Mouse (Mus musculus): ENCODE measurements around the gene Mybpc3. TPM values are rescaled to one million over a fixed set of nuclear protein-coding genes. Genes with fewer than 3 reads are reported as not detected.
"Not testable (repeated sequence)": the region's sequence is repeated elsewhere in the genome, so short reads cannot be mapped to it uniquely, and the experiment has no call there.

Gene Mybpc3
- total RNA-seq, 2 experiments from 2014 or later: 0.12 TPM

DNA sequence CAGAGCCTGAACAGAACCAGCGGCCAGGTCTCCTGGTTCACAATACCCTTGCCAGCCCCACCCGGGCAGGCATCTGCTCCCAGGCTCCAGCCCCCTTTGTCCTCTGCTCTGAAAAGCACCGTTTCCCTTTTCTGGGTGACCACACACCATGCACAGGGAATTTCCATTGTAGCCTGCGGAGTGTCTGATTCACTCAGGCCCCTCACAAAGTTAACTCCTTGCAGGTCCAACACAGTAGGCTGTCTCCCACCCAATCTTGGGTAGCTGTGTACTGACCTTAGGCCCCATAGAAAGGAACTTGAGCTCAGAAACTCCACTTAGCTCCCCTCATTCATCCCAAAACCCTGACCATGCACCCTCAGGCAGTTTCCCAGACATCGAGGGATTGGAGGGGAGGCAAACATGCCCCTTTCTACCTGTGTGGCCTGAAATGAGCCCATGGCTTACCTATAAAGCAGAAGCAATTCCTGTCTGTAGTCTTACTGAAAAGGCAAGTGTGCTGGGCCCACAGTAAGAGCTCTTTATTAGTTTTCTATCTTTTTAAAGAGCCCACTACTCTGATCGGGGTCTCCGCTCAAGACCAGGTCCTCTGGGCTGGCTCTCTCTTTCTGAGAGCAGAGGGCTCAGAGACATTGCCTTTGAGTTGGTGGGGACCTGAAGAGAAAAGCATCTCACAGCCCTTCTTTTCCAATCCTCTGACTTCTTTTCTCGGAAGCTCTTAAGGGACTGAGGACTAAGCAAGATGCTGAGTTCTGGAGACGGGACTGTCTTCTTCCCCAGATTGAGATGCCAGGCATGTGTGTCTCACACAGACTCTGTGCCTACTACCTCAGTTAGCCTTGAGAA, 31.3 kb upstream of the Mybpc3 start:
- DNase-seq (ENCODE audit: low spot score in 2 of 2): no peak

DNA sequence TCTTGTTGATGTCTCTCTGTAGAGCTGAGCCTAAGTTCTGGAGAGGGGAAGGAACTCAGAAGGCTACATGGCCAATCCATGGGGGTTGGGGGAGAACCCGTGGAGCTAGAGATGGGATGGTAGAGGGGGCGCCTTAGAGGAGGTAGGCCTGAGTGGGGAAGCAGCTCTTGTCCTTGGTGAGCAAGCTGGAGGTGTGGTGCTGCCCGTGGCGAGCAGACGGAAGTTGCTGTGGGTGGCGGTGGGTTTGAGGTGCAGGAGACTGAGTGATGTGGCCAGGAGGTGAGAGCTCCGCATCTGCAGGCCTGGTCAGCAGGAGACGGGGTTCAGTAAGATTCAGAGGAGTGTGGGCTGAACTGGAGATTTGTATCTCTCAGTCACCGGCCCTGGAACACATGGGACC, 30.5 kb upstream of the Mybpc3 start:
- DNase-seq (ENCODE audit: low spot score in 2 of 2): no peak

GRCm38 (mm10) chr2:91088987-91089386, 29.0 kb upstream of the Mybpc3 start:
- DNase-seq (ENCODE audit: low spot score in 2 of 2): no peak

- peak in 1 of 2 experiments; percentile 49 for DNase-seq (ENCODE audit: low spot score in 2 of 2)
Observed at GRCm38 (mm10) chr2:91090208-91090607, 27.7 kb upstream of the Mybpc3 start.

DNA sequence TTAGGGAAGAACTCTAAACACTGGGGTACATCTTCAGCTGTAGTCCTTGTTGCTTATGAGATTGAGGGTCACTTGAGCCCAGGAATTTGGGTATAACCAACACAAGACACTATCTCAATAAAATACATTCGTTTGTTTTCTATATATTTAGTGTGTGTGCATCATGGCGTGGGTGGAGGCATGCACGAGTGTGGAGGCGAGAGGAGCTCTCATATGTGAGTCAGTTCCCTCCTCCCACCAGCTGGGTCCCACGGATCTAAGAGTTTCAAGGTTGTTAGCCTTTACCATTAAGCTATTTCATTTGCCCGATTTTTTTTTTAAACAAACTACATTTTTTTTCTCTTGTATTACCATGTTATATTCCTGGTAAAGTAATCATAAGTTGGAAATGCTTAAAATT, 27.1 kb upstream of the Mybpc3 start:
- DNase-seq (ENCODE audit: low spot score in 2 of 2): peak; percentile 51 to 56

DNA sequence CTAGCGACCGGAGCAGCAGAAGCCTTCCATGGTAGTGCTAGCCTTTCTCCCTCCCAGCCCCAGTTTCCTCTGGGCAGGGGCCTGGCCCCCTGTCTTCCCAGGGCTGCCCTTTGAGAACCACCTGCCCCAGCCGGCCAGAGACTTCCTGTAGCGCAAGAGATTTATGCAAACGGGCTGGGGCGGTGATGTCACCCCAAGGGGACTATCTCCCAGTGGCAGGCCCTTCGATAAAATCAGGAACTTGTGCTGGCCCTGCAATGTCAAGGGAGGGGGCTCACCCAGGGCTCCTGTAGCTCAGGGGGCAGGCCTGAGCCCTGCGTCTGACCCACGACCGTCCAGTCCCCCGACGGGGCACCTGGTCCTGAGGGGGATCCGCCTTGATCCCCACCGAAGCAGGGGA, 21.4 kb upstream of the Mybpc3 start:
- DNase-seq (ENCODE audit: low spot score in 2 of 2): no peak

DNA sequence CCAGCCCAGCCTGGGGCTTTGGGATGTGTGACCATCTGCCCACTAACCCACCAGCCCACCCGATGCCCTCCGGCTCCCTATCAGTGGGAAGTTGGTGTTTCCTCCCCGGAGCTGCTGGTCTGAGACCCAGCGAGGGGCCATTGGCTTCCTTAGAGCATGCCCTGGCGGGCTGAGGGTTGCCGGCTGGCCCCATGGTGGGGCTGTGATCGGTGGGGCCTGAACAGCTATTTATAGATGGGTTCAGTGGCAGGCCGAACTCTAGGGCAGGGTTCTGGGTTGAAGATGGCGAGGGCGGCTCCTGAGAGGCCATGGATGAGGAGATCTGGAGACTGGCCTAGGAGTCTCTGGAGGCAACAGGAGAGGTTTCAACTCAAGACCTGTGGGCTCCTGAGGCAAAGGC, 20.9 kb upstream of the Mybpc3 start:
- DNase-seq (ENCODE audit: low spot score in 2 of 2): no peak

DNA sequence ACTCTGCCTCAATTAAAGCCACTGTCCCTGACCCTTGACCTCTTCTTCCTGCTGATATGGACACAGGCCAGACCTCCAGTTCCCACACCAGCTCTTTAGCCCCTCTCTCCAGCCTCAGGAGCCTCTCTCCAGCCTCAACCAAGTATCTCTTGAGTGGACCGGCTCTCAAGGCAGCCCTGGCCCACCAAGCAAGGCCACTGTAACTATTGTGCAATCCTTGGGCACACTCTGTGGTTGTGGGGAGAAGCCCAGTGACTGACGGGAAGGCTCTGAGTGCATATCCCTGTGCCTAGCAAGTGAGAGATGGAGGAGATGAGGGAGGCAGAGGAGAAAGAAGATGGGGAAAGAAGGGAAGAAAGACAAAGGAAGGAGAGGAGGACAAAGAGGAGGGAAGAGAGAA, 19.8 kb upstream of the Mybpc3 start:
- DNase-seq (ENCODE audit: low spot score in 2 of 2): no peak

- DNase-seq (ENCODE audit: low spot score in 2 of 2): peak; percentile 93 to 98
Observed at GRCm38 (mm10) chr2:91101124-91101740, 16.7 kb upstream of the Mybpc3 start.

- no peak for DNase-seq (ENCODE audit: low spot score in 2 of 2)
Observed at GRCm38 (mm10) chr2:91108156-91108555, 9.8 kb upstream of the Mybpc3 start.

DNA sequence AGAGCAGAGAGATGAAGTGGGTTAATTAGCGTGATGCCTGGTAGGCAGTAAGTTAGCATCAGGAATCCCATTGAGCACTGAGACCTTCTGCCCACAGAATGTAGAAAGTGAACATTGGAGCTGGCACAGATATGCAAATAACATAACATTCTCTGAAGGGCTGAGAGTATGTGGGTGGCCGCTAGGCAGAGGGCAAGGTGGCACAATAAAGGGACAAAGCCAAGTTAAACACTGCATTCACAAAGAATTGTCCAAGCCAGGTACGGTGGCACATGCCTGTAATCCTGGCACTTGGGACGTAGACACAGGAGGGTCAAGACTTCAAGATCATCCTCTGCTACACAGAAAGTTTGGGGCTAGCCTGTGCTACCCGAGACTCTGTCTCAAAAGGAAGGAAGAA, 8.7 kb upstream of the Mybpc3 start:
- no peak for DNase-seq (ENCODE audit: low spot score in 2 of 2)

DNA sequence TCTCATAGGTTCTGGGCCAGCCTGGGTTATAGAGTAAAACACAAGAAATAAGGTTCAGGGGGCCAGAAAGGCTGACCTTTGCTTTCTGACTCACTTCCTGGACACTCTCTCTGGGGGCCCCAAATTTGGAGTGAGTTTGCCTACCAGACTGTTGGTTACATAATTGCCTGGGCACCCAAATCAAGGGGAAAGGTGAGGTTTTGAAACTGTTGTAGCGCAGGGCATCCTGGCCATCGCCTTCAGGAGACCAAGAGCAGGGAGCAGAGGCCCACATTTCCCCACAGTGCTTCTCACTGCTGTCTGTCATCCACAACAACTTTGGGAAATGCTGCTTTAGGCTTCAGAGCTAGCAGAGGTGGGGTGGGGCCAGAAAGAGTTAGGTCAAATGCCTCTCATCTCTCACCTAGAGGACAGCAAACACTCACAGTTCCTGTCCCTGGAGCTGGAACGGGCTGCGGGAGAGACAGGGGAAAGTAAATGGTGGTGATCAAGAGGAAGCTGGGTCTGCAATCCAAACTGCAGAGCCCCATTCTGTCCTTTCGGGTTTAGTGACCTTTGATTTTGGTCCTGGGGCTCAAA, 8.0 kb upstream of the Mybpc3 start:
- DNase-seq (ENCODE audit: low spot score in 2 of 2): no peak

GRCm38 (mm10) chr2:91110429-91110828, 7.5 kb upstream of the Mybpc3 start:
- DNase-seq (ENCODE audit: low spot score in 2 of 2): no peak

GRCm38 (mm10) chr2:91111832-91112231, 6.1 kb upstream of the Mybpc3 start:
- not testable (repeated sequence) for DNase-seq (ENCODE audit: low spot score in 2 of 2)

DNA sequence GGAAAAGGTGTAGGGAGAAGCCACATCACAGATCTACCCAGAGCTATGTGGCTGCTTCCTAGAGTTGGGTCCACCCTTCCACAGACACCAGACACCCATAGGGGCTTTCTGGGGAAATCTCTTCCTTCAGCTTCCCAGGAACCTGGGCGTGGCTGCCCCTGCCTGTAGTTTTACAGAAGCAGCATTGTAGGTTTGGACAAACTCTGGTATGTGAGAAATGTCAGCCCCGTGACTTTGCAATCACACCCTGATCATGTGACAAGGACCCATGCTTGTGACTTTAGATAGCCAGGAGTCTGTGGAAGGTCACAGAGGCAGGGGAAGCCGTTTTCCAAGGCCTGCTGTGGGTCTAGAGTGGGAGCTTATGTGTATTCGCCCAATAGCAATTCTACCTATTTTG, 5.5 kb upstream of the Mybpc3 start:
- DNase-seq (ENCODE audit: low spot score in 2 of 2): no peak

DNA sequence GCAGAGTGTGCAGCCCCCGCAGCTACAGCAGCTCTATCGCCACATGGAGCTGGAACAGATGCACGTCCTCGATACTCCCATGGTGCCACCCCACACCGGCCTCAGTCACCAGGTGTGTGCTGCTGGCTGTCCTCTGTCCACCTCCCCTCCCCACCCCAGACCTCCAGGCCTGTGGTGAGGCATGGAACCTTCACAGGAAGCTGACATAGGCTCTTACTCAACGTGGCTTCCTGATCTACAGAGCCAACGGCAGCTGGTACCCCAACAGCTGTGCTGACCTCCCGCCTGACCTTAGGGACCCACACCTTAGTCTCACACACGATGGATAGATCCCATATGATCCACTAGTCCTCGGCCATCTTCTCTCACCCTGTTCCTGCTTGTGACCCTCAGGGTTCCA, 4.6 kb upstream of the Mybpc3 start:
- DNase-seq (ENCODE audit: low spot score in 2 of 2): no peak

- no peak for DNase-seq (ENCODE audit: low spot score in 2 of 2)
Observed at GRCm38 (mm10) chr2:91113852-91114251, 4.1 kb upstream of the Mybpc3 start.

DNA sequence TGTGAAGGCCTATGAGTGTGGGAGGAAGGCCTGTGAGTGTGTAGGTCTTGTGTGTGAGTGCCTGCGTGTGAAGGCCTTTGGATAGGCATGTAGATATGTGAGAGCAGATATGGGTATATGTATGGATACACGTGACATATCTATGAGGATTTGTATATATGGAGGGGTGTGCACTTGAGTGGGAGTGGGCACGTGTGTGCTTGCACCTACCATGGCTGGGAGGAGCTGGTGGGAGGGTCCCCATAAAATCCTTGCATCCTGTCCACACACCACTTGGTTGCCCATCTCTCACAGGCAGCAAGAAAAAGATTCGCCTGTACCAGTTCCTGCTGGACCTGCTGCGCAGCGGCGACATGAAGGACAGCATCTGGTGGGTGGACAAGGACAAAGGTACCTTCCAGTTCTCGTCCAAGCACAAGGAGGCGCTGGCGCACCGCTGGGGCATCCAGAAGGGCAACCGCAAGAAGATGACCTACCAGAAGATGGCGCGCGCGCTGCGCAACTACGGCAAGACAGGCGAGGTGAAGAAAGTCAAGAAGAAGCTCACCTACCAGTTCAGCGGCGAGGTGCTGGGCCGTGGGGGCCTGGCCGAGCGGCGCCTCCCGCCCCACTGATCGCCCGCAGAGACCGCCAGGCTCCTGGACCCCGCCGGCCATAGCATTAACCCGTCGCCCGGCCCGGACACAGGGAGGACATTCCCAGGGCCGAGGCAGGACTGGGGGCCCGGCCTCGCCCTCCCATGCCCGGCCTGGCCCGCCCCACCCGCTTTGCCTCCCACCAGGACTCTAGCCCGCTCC, 3.0 kb upstream of the Mybpc3 start:
- DNase-seq (ENCODE audit: low spot score in 2 of 2): peak; percentile 96 to 98

DNA sequence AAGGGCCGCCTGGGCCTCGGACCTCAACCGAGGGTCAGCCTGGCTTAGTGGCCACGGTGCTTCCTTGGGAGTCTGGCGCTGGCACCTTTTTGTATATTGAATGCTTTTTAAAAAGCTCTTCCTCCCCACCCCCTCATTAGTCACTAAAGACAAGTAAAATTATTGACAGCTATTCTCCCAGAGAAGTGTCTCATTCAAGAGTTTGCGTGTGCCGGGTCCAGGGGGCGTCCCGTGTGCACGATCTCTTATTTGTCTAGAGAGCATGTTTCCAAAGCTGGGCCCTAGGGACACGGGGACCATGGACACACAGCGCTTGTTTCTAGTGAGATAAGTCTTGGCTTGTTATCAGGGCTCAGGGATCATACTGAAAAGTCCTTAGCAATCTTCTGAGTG, 2.4 kb upstream of the Mybpc3 start:
- DNase-seq (ENCODE audit: low spot score in 2 of 2): no peak

GRCm38 (mm10) chr2:91116842-91117241, 1.1 kb upstream of the Mybpc3 start:
- DNase-seq (ENCODE audit: low spot score in 2 of 2): peak in 1 of 2 experiments; percentile 38

DNA sequence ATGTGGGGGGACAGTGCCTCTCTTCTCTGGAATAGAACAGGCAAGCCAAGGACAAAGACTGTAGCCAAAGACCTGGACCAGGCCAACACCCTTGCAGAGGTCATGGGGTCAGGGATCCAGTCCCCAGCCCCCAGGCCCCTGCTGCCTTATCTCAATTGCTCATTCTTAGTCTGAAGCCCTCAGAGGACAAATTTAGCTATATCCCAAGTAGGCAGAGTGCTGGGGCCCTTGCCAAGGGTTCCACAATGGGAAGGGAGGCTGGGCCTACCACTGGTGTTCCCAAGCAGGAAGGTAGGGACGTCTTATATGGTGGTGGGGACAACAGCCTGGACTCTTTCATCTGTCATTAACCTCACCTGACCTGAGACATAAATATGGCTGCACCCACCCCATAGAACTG, 703 bp downstream of the Mybpc3 start:
- DNase-seq (ENCODE audit: low spot score in 2 of 2): no peak

DNA sequence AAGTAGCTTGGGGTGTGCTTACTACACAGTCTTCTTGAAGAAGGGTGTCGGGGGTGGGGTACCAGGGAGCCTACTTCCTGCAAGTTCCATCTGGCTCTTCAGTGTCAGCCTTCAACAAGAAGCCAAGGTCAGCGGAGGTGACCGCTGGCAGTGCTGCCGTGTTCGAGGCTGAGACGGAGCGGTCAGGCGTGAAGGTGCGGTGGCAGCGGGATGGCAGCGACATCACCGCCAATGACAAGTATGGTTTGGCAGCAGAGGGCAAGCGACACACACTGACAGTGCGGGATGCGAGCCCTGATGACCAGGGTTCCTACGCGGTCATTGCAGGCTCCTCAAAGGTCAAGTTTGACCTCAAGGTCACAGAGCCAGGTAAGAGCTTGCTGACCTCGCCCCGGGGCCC, 1.1 kb downstream of the Mybpc3 start:
- no peak for DNase-seq (ENCODE audit: low spot score in 2 of 2)

Measured in left cerebral cortex, adult 18-20 months (tissue).